Mouse (Mus musculus) WW6 (cell line): ENCODE results near the gene Hyal6.

Experiments used
- DNase-seq: peaks from one replicate; pipeline ENCODE4 v3.0.0-alpha.2; 2013; ENCODE audit warnings: low read depth, low spot score

Hyal6 gene

DNA sequence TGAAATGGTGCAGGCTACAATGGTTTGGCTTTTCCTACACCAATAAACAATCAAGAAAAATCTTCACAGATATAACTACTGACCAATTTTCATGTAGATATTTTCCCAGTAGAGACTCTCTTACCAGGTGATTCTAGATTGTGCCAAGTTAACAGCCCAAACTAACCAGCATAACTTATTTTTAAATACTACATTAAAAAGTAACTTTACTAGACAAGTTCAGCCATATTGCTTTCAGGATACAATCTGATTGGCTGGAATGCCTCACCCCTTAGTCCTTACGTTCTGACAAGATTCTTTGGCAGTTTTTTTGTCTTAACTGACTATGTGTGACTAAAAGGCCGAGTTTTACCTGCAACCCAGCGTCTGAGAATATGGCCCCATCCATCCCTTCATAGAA is at the start of gene Hyal6:
Gene Hyal6, plus strand, starts transcription at position 301 of the 400 bp plus-strand sequence.
- DNase-seq = no peak

DNA sequence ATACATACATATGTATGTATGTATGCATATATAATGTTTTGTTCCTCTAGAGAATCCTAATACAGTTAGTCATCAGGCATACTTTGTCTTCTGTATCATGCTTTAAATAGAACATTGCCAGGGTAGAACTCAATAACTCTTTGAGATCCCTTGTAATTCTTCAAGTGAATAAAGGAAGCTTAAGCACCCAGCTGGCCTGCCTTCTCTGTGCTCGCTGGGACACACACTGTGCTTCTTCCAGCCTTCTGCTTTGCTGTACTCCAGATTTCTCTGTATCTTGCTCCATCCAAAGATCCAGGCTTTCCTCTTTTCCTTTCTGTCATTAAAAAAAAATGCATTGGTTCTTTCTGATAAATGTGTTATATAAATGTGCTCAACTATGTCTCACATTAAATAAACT is 45.2 kb upstream of the Hyal6 start:
- DNase-seq = no peak

DNA sequence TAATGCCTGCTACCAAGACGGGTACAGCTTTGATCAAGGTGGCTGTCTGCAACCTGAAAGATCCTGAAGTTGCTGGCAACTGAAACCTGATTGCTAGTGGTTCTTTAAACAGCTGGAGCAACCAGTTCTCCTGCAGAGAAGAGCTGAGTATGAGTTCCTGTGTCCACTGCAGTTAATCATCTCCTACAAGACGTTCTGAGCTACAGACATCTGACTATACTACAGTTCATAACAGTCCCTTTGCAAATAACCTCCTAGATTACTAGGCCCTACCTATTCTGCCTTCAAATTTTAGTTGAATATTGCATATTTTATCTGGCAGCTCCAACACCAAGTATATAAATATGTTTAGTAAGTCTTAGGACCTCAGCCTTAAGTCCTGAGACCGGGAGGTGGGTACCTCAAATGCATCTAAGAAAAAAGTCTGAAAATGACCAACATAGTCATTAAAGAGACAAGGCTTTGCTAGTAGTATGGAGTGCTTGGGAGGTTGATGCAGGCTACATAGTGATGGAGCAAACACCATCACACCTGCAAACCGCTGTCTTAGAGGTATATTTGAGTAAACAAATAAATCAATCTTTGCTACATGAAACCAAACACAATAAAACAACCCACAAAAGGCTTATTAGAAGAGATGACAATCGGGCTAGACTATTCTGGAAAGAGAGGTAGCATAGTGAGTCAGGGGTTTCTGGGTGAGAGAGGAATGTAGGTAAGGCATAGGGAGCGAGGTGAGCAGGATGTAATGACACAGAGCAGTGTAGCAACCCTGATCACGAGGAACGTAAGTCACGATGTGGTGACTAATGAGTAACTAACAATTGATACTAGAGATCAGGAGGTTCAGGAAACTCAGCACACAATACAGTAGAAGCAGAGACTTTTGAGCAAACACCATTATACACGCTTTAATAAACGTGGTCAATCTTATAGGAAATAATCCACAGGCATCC is 38.3 kb upstream of the Hyal6 start:
- DNase-seq = no peak

DNA sequence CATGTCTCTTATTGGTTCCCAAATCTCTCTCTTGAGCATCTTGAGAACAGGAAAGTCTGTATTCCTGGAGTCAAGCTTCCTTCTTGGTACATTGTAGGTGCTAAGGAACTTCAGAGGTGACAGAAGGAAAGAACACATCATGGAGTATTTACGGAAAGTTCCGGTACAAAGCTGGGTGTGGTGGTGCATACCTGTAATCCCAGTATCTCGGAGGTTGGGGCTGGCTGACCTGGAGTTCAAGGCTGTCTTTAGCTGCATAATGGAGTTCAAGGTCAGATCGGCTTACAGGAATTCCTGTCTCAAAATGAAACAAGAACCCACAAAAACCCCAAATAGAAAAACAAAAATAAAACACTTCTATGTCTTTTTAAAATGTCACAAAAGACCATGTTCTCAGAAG is 36.9 kb upstream of the Hyal6 start:
- no peak for DNase-seq

DNA sequence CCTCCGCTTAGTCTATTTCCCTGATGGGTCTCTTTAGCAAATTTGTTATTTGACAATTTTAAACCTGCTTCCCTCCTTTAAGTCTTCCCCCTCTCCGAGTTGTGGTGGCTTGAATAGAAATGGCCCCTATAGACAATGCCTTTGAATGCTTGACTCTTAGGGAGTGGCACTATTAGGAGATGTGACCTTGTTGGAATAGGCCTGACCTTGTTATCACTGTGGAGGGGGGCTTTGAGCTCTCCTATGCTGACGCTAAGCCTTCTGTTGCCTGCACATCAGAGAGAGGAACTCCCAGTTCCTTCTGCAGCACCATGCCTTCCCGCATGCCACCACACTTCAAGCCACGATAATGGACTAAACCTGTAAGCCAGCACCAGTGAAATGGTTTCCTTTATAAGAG is 35.8 kb upstream of the Hyal6 start:
- DNase-seq = no peak

DNA sequence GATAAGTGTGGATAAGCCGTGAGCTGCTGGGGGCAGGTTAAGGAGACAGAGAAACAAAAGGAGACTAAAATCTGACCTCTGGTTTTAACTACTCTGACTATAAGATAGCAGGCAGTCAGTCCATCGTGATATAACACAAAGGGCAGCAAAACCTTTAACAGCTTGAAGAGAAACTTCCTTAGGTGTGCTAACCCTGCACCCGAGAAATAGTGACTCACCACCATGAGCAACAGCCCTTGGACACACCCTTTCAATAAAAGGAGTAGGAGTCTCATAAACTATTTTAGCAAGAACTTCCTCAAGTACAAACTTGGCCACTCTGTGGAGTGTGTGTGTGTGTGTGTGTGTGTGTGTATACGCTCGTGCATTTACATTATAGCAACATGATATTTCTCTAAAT is 26.0 kb upstream of the Hyal6 start:
- no peak for DNase-seq

DNA sequence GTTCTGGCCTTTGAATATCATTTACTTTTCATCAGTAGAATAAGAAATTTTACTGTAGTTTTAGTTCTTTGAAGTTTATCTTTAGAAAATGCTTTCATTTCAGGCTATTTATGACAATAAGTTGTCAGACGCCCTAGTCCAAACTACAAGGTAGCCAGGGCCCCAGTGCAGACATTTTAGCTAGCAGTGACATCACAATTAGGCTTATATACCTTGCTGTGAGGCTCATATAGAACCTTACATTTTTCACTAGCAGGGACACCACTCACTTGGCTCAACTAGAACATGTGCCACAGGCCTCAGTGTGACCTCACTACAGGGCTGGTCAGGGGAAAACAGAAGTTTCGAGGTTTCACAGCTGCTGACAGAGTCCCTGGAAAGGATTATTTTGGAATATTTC is 25.5 kb upstream of the Hyal6 start:
- DNase-seq = no peak

DNA sequence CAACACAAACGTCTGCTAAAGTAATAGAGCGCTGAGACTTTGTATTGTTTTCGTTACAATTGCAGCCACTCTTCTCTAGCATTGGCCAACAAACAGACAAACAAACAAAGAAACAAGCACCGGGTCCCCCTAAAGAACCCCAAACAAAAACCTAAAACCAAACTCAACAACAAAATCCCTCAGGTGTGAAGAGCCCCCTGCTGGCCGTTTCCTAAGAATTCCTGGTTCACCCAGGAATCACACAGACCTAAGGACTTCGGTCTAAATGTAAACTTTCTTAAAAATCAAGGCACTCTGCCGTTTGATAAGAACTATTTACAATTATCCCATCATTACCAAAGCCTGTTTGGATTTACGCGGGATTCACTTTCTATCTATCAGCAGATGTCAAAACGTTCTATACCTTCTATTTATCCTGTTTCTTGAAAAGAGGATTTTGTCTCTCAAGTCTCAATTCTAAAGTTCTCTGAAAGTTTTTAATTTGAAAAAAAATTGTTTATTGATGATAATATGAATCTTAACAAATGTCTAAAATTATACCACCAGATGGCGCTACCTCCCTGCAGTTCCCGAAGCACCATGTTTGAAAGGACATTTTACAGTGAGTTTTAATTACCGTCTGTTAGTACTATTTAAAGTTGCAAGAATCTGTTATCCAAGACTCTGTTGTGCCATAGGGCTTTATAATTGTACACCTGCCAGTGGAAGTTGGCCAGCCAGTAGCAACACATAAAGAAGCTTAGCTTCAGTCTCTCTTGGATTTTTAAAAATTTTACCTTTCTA is 11.5 kb upstream of the Hyal6 start:
- no peak for DNase-seq

DNA sequence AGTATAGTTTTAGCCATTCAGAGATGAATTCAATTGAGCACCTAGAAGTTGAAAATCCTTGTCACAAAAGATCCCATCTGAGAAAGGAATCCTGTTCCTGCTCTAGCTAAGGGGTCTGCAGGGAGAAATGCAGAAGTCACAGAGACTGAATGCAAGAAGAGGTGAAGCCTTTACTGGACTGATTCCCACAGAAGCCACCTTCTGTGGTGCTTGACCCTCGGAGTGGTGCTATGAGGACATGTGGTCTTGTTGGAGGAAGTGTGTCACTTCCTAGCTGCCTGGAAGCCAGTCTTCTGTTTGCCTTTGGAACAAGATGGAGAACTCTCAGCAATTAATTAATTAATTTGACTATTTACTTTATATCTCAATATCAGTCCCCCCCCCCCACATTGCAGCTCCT is 4.9 kb upstream of the Hyal6 start:
- DNase-seq = no peak

DNA sequence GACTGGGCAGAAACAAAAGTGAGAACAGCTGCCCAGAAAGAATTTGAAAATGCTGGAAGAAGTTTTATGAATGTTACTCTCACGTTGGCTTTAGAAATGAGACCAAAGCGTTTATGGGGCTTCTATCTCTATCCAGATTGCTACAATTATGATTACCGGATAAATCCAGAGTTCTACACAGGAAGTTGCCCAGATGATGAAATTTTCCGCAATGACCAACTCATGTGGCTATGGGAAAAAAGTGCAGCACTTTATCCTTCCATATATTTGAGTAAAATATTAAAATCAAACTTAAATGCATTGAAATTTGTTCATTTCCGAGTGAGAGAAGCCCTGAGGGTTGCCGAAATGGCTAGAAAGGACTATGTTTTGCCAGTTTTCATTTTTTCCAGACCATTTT is 1.5 kb downstream of the Hyal6 start:
- DNase-seq = no peak

DNA sequence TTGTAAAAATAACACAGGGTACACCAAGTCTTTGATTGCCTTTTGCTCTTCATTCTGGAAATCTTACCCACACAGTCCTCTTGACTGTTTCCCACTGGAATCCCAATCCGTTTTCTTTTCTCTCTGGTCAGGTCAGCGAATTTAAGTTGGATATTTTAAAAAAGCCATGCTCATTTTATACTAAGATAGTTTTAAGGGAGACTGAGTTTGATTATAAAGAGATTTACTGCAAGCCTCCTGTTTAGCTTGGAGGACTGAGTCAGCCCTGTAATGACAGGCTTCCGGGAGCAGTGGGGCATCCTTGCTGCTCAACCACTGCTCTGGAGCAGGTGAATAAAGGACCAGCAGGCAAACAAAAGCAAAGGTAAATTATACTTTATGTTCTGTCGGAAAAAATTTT is 15.0 kb downstream of the Hyal6 start, which contains the start of gene Hyal4:
Gene Hyal4, plus strand, starts transcription at position 301 of the 400 bp plus-strand sequence.
- DNase-seq = no peak

DNA sequence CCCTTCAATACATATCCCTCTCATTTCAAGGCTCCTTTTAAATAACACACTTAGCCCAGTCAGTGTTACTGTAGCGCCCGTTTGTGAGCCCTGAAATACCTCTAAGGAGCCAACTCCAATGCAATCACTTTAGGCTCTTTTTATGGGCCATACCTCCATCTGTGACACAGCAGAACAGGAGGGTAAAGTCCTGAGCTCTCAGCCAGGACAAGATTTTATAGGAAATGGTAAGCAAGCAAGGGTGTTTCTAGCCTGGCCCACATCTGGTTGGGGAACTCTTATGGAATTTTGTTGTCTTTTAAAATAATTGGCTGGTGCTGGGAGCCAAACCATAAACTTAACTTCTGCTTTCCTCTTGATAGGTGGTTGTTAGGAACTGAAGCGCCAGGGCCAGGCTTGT is 26.2 kb downstream of the Hyal6 start:
- no peak for DNase-seq

DNA sequence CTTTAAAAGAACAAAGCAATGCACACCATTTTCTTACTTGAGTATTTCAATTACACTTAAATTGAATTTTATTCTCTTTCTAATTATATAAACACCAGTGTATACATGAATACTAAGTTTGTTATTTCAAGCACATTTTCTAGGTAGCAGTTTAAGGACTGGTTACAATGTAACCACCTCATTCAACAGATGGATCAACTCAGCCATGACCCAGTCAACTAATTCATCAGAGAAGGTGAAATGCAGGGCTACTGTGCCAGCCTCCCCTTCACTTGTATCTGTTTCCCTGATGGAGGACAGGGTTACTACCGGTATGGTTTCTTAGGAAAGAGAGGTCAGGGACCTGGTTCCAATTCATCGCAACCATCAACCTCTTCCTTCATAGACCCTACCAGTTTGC is 33.2 kb downstream of the Hyal6 start:
- no peak for DNase-seq

DNA sequence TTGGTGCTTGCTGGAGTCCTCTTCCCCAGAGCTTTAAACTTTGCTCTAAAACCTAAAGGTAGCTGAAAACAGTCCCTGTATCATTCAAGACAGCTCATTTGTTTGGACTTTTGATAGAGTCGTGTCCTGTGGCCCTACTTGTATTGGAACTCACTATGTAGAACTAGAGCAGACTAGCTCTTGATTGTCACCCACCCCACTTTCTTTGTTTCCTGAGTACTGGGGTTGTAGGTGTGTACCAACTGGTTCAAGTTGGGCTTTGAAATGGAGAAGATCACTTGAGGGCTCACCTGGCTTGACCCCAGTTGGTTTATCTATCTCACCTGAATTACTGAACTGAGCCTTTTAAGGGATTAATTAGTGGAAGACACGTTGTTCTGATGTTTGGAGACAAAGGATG is 46.1 kb downstream of the Hyal6 start:
- peak; percentile 28 for DNase-seq

DNA sequence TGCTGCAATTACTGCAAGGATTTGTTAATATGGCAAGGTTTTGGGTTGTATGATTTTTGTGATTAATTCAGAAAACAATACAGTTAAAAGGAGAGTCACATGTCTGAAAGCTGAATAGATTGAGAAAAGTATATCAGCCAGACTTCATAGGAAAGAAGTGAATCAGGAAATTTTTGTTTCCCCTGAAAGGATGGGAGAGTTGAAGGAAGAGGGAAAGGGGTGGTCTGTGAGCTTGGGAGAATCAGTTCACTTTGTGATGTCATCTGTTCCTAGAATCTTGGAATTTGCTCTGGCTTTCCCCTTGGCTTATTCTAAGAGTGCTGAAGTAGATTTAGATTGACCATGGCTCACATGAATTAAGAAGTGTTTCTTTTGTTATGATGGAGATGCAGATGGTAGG is 57.8 kb downstream of the Hyal6 start, which contains the start of gene Spam1:
Gene Spam1, plus strand, starts transcription at position 301 of the 400 bp plus-strand sequence.
- DNase-seq = no peak
